Mouse (Mus musculus): ENCODE data around the gene Cbarp. TPM values are rescaled to one million over a fixed set of nuclear protein-coding genes. Genes with fewer than 3 reads are reported as not detected.
A peak's percentile ranks its signal among the peaks of the same experiment; 100 is the strongest.

Gene Cbarp
- 2.5 TPM in 2 replicates for polyA plus RNA-seq (2015; fragmentation: Nextera tagmentation; extraction: Ambion mirVana)

- peak within 1 kb of the TSS; percentile 73 for H3K4me3 ChIP-seq (ENCODE audit: low read length)
- peaks cover 42% of the 10 kb centered on the region for H3K4me1 ChIP-seq (ENCODE audit: control insufficient read depth, insufficient read depth, low read length)
- no peak for ATAC-seq (replicated peaks; ENCODE audit: extremely low read depth, insufficient read depth, low FRiP score)
- 0 out of 2 replicates have a peak, but pooled peaks cover 3% of the 10 kb centered on the region for H3K9me3 ChIP-seq (replicated peaks; ENCODE audit: control insufficient read depth, low read length)
- 70% methylated on average over 10 of the region's 10 CpGs for WGBS
- peaks cover 6% of the 10 kb centered on the region; the same call in 1 of the 2 replicates for H3K27me3 ChIP-seq (ENCODE audit: control insufficient read depth, insufficient read depth, low read length)
- H3K36me3 ChIP-seq (ENCODE audit: control insufficient read depth, insufficient read depth), result peaks cover 21% of the 10 kb centered on the region
- peak within 1 kb of the TSS; percentile 85 for H3K4me2 ChIP-seq (ENCODE audit: low read depth, low read length)
- H3K27ac ChIP-seq (ENCODE audit: low read length), result peak within 1 kb of the TSS; percentile 81
- H3K9ac ChIP-seq (ENCODE audit: low read length), result peak within 1 kb of the TSS; percentile 72
Measured at GRCm38 (mm10) chr10:80140666-80141035, at the start of gene Cbarp. Gene Cbarp (minus strand): TSS chr10:80140835.

GRCm38 (mm10) chr10:80189999-80190398, 49.4 kb upstream of the Cbarp start:
- H3K27ac ChIP-seq (ENCODE audit: low read length), result no peak overlapping the region
- H3K4me3 ChIP-seq (ENCODE audit: low read length), result peak overlapping the region; percentile 49
- 11% methylated on average over 21 of the region's 21 CpGs for WGBS
- no peaks in the 10 kb centered on the region for H3K9me3 ChIP-seq (replicated peaks; ENCODE audit: control insufficient read depth, low read length)
- no peak for ATAC-seq (replicated peaks; ENCODE audit: extremely low read depth, insufficient read depth, low FRiP score)
- H3K36me3 ChIP-seq (ENCODE audit: control insufficient read depth, insufficient read depth), result no peaks in the 10 kb centered on the region
- H3K4me2 ChIP-seq (ENCODE audit: low read depth, low read length), result peak overlapping the region; percentile 71
- peaks cover 3% of the 10 kb centered on the region; the same call in 1 of the 2 replicates for H3K4me1 ChIP-seq (ENCODE audit: control insufficient read depth, insufficient read depth, low read length)
- H3K9ac ChIP-seq (ENCODE audit: low read length), result peak overlapping the region; percentile 62
- H3K27me3 ChIP-seq (ENCODE audit: control insufficient read depth, insufficient read depth, low read length), result peaks cover 26% of the 10 kb centered on the region

GRCm38 (mm10) chr10:80188453-80189024, 47.9 kb upstream of the Cbarp start:
- no peak overlapping the region for H3K27ac ChIP-seq (ENCODE audit: low read length)
- WGBS, result 88% methylated on average over 15 of the region's 15 CpGs
- H3K9me3 ChIP-seq (replicated peaks; ENCODE audit: control insufficient read depth, low read length), result no peaks in the 10 kb centered on the region
- peaks cover 3% of the 10 kb centered on the region; the same call in 1 of the 2 replicates for H3K4me1 ChIP-seq (ENCODE audit: control insufficient read depth, insufficient read depth, low read length)
- ATAC-seq (replicated peaks; ENCODE audit: extremely low read depth, insufficient read depth, low FRiP score), result no peak
- H3K9ac ChIP-seq (ENCODE audit: low read length), result no peak overlapping the region
- H3K27me3 ChIP-seq (ENCODE audit: control insufficient read depth, insufficient read depth, low read length), result peaks cover 26% of the 10 kb centered on the region
- H3K36me3 ChIP-seq (ENCODE audit: control insufficient read depth, insufficient read depth), result no peaks in the 10 kb centered on the region
- H3K4me3 ChIP-seq (ENCODE audit: low read length), result no peak overlapping the region
- H3K4me2 ChIP-seq (ENCODE audit: low read depth, low read length), result no peak overlapping the region

- Histone ChIP-seq H3K27ac (ENCODE audit: low read length) (no peak overlapping the region), H3K9ac (ENCODE audit: low read length) (no peak overlapping the region), H3K4me1 (ENCODE audit: control insufficient read depth, insufficient read depth, low read length) (peaks cover 3% of the 10 kb centered on the region; the same call in 1 of the 2 replicates), H3K4me3 (ENCODE audit: low read length) (no peak overlapping the region), H3K4me2 (ENCODE audit: low read depth, low read length) (no peak overlapping the region), H3K27me3 (ENCODE audit: control insufficient read depth, insufficient read depth, low read length) (peaks cover 26% of the 10 kb centered on the region), H3K36me3 (ENCODE audit: control insufficient read depth, insufficient read depth) (no peaks in the 10 kb centered on the region), H3K9me3 (replicated peaks; ENCODE audit: control insufficient read depth, low read length) (no peaks in the 10 kb centered on the region)
- 92% methylated on average over 10 of the region's 10 CpGs for WGBS
- no peak for ATAC-seq (replicated peaks; ENCODE audit: extremely low read depth, insufficient read depth, low FRiP score)
Measured at GRCm38 (mm10) chr10:80187739-80188138, 47.1 kb upstream of the Cbarp start.

GRCm38 (mm10) chr10:80186649-80187048, 46.0 kb upstream of the Cbarp start:
- peaks cover 19% of the 10 kb centered on the region for H3K27me3 ChIP-seq (ENCODE audit: control insufficient read depth, insufficient read depth, low read length)
- ATAC-seq (replicated peaks; ENCODE audit: extremely low read depth, insufficient read depth, low FRiP score), result no peak
- H3K4me1 ChIP-seq (ENCODE audit: control insufficient read depth, insufficient read depth, low read length), result peaks cover 3% of the 10 kb centered on the region; the same call in 1 of the 2 replicates
- no peaks in the 10 kb centered on the region for H3K36me3 ChIP-seq (ENCODE audit: control insufficient read depth, insufficient read depth)
- H3K4me3 ChIP-seq (ENCODE audit: low read length), result no peak overlapping the region
- H3K9me3 ChIP-seq (replicated peaks; ENCODE audit: control insufficient read depth, low read length), result no peaks in the 10 kb centered on the region
- no peak overlapping the region for H3K9ac ChIP-seq (ENCODE audit: low read length)
- no peak overlapping the region for H3K27ac ChIP-seq (ENCODE audit: low read length)
- WGBS, result 49% methylated on average over 27 of the region's 27 CpGs
- H3K4me2 ChIP-seq (ENCODE audit: low read depth, low read length), result no peak overlapping the region

GRCm38 (mm10) chr10:80182547-80182946, 41.9 kb upstream of the Cbarp start:
- no peak overlapping the region for H3K27ac ChIP-seq (ENCODE audit: low read length)
- H3K4me3 ChIP-seq (ENCODE audit: low read length), result no peak overlapping the region
- H3K4me1 ChIP-seq (ENCODE audit: control insufficient read depth, insufficient read depth, low read length), result peaks cover 8% of the 10 kb centered on the region
- H3K4me2 ChIP-seq (ENCODE audit: low read depth, low read length), result no peak overlapping the region
- peaks cover 3% of the 10 kb centered on the region for H3K27me3 ChIP-seq (ENCODE audit: control insufficient read depth, insufficient read depth, low read length)
- WGBS, result 85% methylated on average over 7 of the region's 7 CpGs
- H3K9me3 ChIP-seq (replicated peaks; ENCODE audit: control insufficient read depth, low read length), result no peaks in the 10 kb centered on the region
- no peaks in the 10 kb centered on the region for H3K36me3 ChIP-seq (ENCODE audit: control insufficient read depth, insufficient read depth)
- no peak overlapping the region for H3K9ac ChIP-seq (ENCODE audit: low read length)
- no peak for ATAC-seq (replicated peaks; ENCODE audit: extremely low read depth, insufficient read depth, low FRiP score)

- WGBS, result 61% methylated on average over 5 of the region's 5 CpGs
- Histone ChIP-seq H3K36me3 (ENCODE audit: control insufficient read depth, insufficient read depth) (no peaks in the 10 kb centered on the region), H3K9ac (ENCODE audit: low read length) (no peak overlapping the region), H3K4me2 (ENCODE audit: low read depth, low read length) (no peak overlapping the region), H3K9me3 (replicated peaks; ENCODE audit: control insufficient read depth, low read length) (no peaks in the 10 kb centered on the region), H3K27ac (ENCODE audit: low read length) (no peak overlapping the region), H3K4me1 (ENCODE audit: control insufficient read depth, insufficient read depth, low read length) (peaks cover 9% of the 10 kb centered on the region), H3K4me3 (ENCODE audit: low read length) (no peak overlapping the region), H3K27me3 (ENCODE audit: control insufficient read depth, insufficient read depth, low read length) (peaks cover 2% of the 10 kb centered on the region)
- no peak for ATAC-seq (replicated peaks; ENCODE audit: extremely low read depth, insufficient read depth, low FRiP score)
Measured at GRCm38 (mm10) chr10:80180823-80181222, 40.2 kb upstream of the Cbarp start.

GRCm38 (mm10) chr10:80180288-80180687, 39.7 kb upstream of the Cbarp start:
- no peaks in the 10 kb centered on the region for H3K9me3 ChIP-seq (replicated peaks; ENCODE audit: control insufficient read depth, low read length)
- no peaks in the 10 kb centered on the region for H3K36me3 ChIP-seq (ENCODE audit: control insufficient read depth, insufficient read depth)
- no peak for ATAC-seq (replicated peaks; ENCODE audit: extremely low read depth, insufficient read depth, low FRiP score)
- no peaks in the 10 kb centered on the region; the same call in 1 of the 2 replicates for H3K27me3 ChIP-seq (ENCODE audit: control insufficient read depth, insufficient read depth, low read length)
- H3K9ac ChIP-seq (ENCODE audit: low read length), result peak overlapping the region; percentile 88
- 55% methylated on average over 6 of the region's 6 CpGs for WGBS
- H3K27ac ChIP-seq (ENCODE audit: low read length), result no peak overlapping the region
- peak overlapping the region; percentile 78 for H3K4me2 ChIP-seq (ENCODE audit: low read depth, low read length)
- peak overlapping the region; percentile 74 for H3K4me3 ChIP-seq (ENCODE audit: low read length)
- H3K4me1 ChIP-seq (ENCODE audit: control insufficient read depth, insufficient read depth, low read length), result peaks cover 9% of the 10 kb centered on the region
